Mouse (Mus musculus): ENCODE measurements around the gene Cmah. TPM values are rescaled to one million over a fixed set of nuclear protein-coding genes. Genes with fewer than 3 reads are reported as not detected.

Gene Cmah
- polyA plus RNA-seq, 1 experiment: 1.1 TPM

GRCm38 (mm10) chr13:24316563-24316962 lies 10.6 kb upstream of the Cmah start:
- TF ChIP-seq CTCF (IDR thresholded peaks at IDR 0.05; ENCODE audit: borderline replicate concordance, insufficient read depth, low read length) (no peak), POLR2A (IDR thresholded peaks at IDR 0.05; ENCODE audit: low read depth, low read length) (no peak)
- Histone ChIP-seq H3K4me1 (ENCODE audit: control insufficient read depth, insufficient read depth, low read length) (no peaks in the 10 kb centered on the region), H3K27ac (ENCODE audit: insufficient read depth, low read length) (no peak overlapping the region), H3K4me3 (ENCODE audit: insufficient read depth, low read length) (no peak overlapping the region)

GRCm38 (mm10) chr13:24318618-24319017 lies 8.6 kb upstream of the Cmah start:
- Histone ChIP-seq H3K27ac (ENCODE audit: insufficient read depth, low read length) (no peak overlapping the region), H3K4me1 (ENCODE audit: control insufficient read depth, insufficient read depth, low read length) (no peaks in the 10 kb centered on the region), H3K4me3 (ENCODE audit: insufficient read depth, low read length) (no peak overlapping the region)
- TF ChIP-seq POLR2A (IDR thresholded peaks at IDR 0.05; ENCODE audit: low read depth, low read length) (no peak), CTCF (IDR thresholded peaks at IDR 0.05; ENCODE audit: borderline replicate concordance, insufficient read depth, low read length) (no peak)

- TF ChIP-seq POLR2A (IDR thresholded peaks at IDR 0.05; ENCODE audit: low read depth, low read length) (no peak), CTCF (IDR thresholded peaks at IDR 0.05; ENCODE audit: borderline replicate concordance, insufficient read depth, low read length) (no peak)
- no peaks in the 10 kb centered on the region for H3K4me1 ChIP-seq (ENCODE audit: control insufficient read depth, insufficient read depth, low read length)
- H3K4me3 ChIP-seq (ENCODE audit: insufficient read depth, low read length): no peak overlapping the region
- no peak overlapping the region for H3K27ac ChIP-seq (ENCODE audit: insufficient read depth, low read length)
These were observed 5.9 kb upstream of the Cmah start for GRCm38 (mm10) chr13:24321313-24321712.

GRCm38 (mm10) chr13:24328036-24328817 lies 1.0 kb downstream of the Cmah start:
- H3K4me1 ChIP-seq (ENCODE audit: control insufficient read depth, insufficient read depth, low read length): peaks cover 4% of the 10 kb centered on the region; the same call in 1 of the 2 replicates
- no peak overlapping the region for H3K27ac ChIP-seq (ENCODE audit: insufficient read depth, low read length)
- TF ChIP-seq CTCF (IDR thresholded peaks at IDR 0.05; ENCODE audit: borderline replicate concordance, insufficient read depth, low read length): no peak
- TF ChIP-seq POLR2A (IDR thresholded peaks at IDR 0.05; ENCODE audit: low read depth, low read length): no peak
- no peak overlapping the region for H3K4me3 ChIP-seq (ENCODE audit: insufficient read depth, low read length)

GRCm38 (mm10) chr13:24330128-24330527 lies 2.9 kb downstream of the Cmah start:
- TF ChIP-seq CTCF (IDR thresholded peaks at IDR 0.05; ENCODE audit: borderline replicate concordance, insufficient read depth, low read length) (no peak), POLR2A (IDR thresholded peaks at IDR 0.05; ENCODE audit: low read depth, low read length) (no peak)
- Histone ChIP-seq H3K4me1 (ENCODE audit: control insufficient read depth, insufficient read depth, low read length) (peaks cover 4% of the 10 kb centered on the region; the same call in 1 of the 2 replicates), H3K27ac (ENCODE audit: insufficient read depth, low read length) (no peak overlapping the region), H3K4me3 (ENCODE audit: insufficient read depth, low read length) (no peak overlapping the region)

GRCm38 (mm10) chr13:24330836-24331523 lies 3.8 kb downstream of the Cmah start:
- H3K4me1 ChIP-seq (ENCODE audit: control insufficient read depth, insufficient read depth, low read length): peaks cover 4% of the 10 kb centered on the region; the same call in 1 of the 2 replicates
- H3K4me3 ChIP-seq (ENCODE audit: insufficient read depth, low read length): no peak overlapping the region
- no peak overlapping the region for H3K27ac ChIP-seq (ENCODE audit: insufficient read depth, low read length)
- TF ChIP-seq POLR2A (IDR thresholded peaks at IDR 0.05; ENCODE audit: low read depth, low read length) (no peak), CTCF (IDR thresholded peaks at IDR 0.05; ENCODE audit: borderline replicate concordance, insufficient read depth, low read length) (no peak)

GRCm38 (mm10) chr13:24332537-24332936 lies 5.3 kb downstream of the Cmah start:
- TF ChIP-seq CTCF (IDR thresholded peaks at IDR 0.05; ENCODE audit: borderline replicate concordance, insufficient read depth, low read length) (no peak), POLR2A (IDR thresholded peaks at IDR 0.05; ENCODE audit: low read depth, low read length) (no peak)
- Histone ChIP-seq H3K4me1 (ENCODE audit: control insufficient read depth, insufficient read depth, low read length) (peaks cover 4% of the 10 kb centered on the region; the same call in 1 of the 2 replicates), H3K27ac (ENCODE audit: insufficient read depth, low read length) (no peak overlapping the region), H3K4me3 (ENCODE audit: insufficient read depth, low read length) (no peak overlapping the region)

- Histone ChIP-seq H3K27ac (ENCODE audit: insufficient read depth, low read length) (no peak overlapping the region), H3K4me1 (ENCODE audit: control insufficient read depth, insufficient read depth, low read length) (peaks cover 6% of the 10 kb centered on the region; the same call in 1 of the 2 replicates), H3K4me3 (ENCODE audit: insufficient read depth, low read length) (no peak overlapping the region)
- no peak for TF ChIP-seq CTCF (IDR thresholded peaks at IDR 0.05; ENCODE audit: borderline replicate concordance, insufficient read depth, low read length)
- TF ChIP-seq POLR2A (IDR thresholded peaks at IDR 0.05; ENCODE audit: low read depth, low read length): no peak
These were observed 9.6 kb downstream of the Cmah start for GRCm38 (mm10) chr13:24336818-24337217.

- H3K27ac ChIP-seq (ENCODE audit: insufficient read depth, low read length): no peak overlapping the region
- TF ChIP-seq CTCF (IDR thresholded peaks at IDR 0.05; ENCODE audit: borderline replicate concordance, insufficient read depth, low read length): no peak
- no peak for TF ChIP-seq POLR2A (IDR thresholded peaks at IDR 0.05; ENCODE audit: low read depth, low read length)
- H3K4me1 ChIP-seq (ENCODE audit: control insufficient read depth, insufficient read depth, low read length): 0 out of 2 replicates have a peak, but pooled peaks cover 2% of the 10 kb centered on the region
- no peak overlapping the region for H3K4me3 ChIP-seq (ENCODE audit: insufficient read depth, low read length)
These were observed 10.7 kb downstream of the Cmah start for GRCm38 (mm10) chr13:24337874-24338273.
